Mouse (Mus musculus) embryonic fibroblast, embryonic 13.5 days (primary cell): ENCODE results near the gene Prl. TPM values are rescaled to one million over a fixed set of nuclear protein-coding genes. Genes with fewer than 3 reads are reported as not detected.
"Not testable (repeated sequence)": the region's sequence is repeated elsewhere in the genome, so short reads cannot be mapped to it uniquely, and the experiment has no call there.

Source experiments
- H3K27ac ChIP-seq: 2 replicates; pipeline ENCODE4 v1.5.1; 2012; ENCODE audit warnings: low read length, control low read depth, inconsistent platforms; ENCODE audit not compliant: insufficient read depth
- H3K4me1 ChIP-seq: 2 replicates; pipeline ENCODE4 v1.6.1; 2011; ENCODE audit warnings: low read length; ENCODE audit not compliant: control insufficient read depth, insufficient read depth
- H3K4me3 ChIP-seq: 2 replicates; pipeline ENCODE4 v1.5.1; 2011; ENCODE audit warnings: mild to moderate bottlenecking, control low read depth, low read length; ENCODE audit not compliant: insufficient read depth
- CTCF ChIP-seq: IDR thresholded peaks from 2 replicates; pipeline ENCODE4 v1.5.1; 2011; ENCODE audit warnings: mild to moderate bottlenecking, control low read depth, low read length, moderate library complexity, borderline replicate concordance; ENCODE audit not compliant: insufficient read depth
- POLR2A ChIP-seq: IDR thresholded peaks from 2 replicates; pipeline ENCODE4 v1.6.1; 2011; ENCODE audit warnings: low read depth, mild to moderate bottlenecking, control low read depth, low read length, moderate library complexity
- polyA plus RNA-seq: library from polyadenylated mRNA; stranded (reverse); fragments of >200 nt; gene quantifications from 2 replicates; pipeline ENCODE4 v1.2.4, GENCODE M21; 2011; ENCODE audit warnings: low read depth; ENCODE audit not compliant: missing spikeins, insufficient read length

Gene Prl
- not detected in 2 replicates for polyA plus RNA-seq

GRCm38 (mm10) chr13:27057270-27057669 lies at the start of gene Prl:
Gene Prl, plus strand, starts transcription at chr13:27057570.
- Histone ChIP-seq H3K4me1 (no peaks in the 10 kb centered on the region), H3K27ac (no peak within 1 kb of the TSS), H3K4me3 (no peak within 1 kb of the TSS)
- TF ChIP-seq POLR2A (no peak), CTCF (no peak)

- H3K4me3 ChIP-seq = no peak overlapping the region
- peaks cover 2% of the 10 kb centered on the region for H3K4me1 ChIP-seq
- peak overlapping the region; percentile 88 for H3K27ac ChIP-seq
- TF ChIP-seq CTCF (no peak), POLR2A (no peak)
Measured at GRCm38 (mm10) chr13:27026614-27027013, 30.8 kb upstream of the Prl start.

- Histone ChIP-seq H3K27ac (peak overlapping the region; percentile 88), H3K4me3 (no peak overlapping the region)
- TF ChIP-seq CTCF (no peak), POLR2A (no peak)
Measured at GRCm38 (mm10) chr13:27027376-27027775, 30.0 kb upstream of the Prl start.

GRCm38 (mm10) chr13:27028501-27029240 lies 28.7 kb upstream of the Prl start:
- TF ChIP-seq CTCF (no peak), POLR2A (no peak)
- no peak overlapping the region for H3K4me3 ChIP-seq
- peaks cover 9% of the 10 kb centered on the region for H3K4me1 ChIP-seq
- peak overlapping the region; percentile 76 for H3K27ac ChIP-seq

More at GRCm38 (mm10) chr13:27027376-27027775, 30.0 kb upstream of the Prl start:
- peaks cover 6% of the 10 kb centered on the region for H3K4me1 ChIP-seq

- Histone ChIP-seq H3K4me3 (no peak overlapping the region), H3K27ac (peak overlapping the region; percentile 34), H3K4me1 (peaks cover 9% of the 10 kb centered on the region)
- TF ChIP-seq POLR2A (no peak), CTCF (no peak)
Measured at GRCm38 (mm10) chr13:27031101-27031852, 26.1 kb upstream of the Prl start.

- TF ChIP-seq CTCF = no peak
- Histone ChIP-seq H3K27ac (peak overlapping the region; percentile 52; the same call in 1 of the 2 replicates), H3K4me3 (no peak overlapping the region), H3K4me1 (peaks cover 9% of the 10 kb centered on the region)
Measured at GRCm38 (mm10) chr13:27031853-27032240, 25.5 kb upstream of the Prl start.

GRCm38 (mm10) chr13:27032998-27033397 lies 24.4 kb upstream of the Prl start:
- Histone ChIP-seq H3K4me3 (no peak overlapping the region), H3K27ac (peak overlapping the region; percentile 78; the same call in 1 of the 2 replicates), H3K4me1 (peaks cover 9% of the 10 kb centered on the region)
- TF ChIP-seq CTCF (no peak), POLR2A (no peak)

- Histone ChIP-seq H3K4me1 (no peaks in the 10 kb centered on the region), H3K4me3 (no peak overlapping the region), H3K27ac (no peak overlapping the region)
- TF ChIP-seq CTCF = no peak
- TF ChIP-seq POLR2A = no peak
Measured at GRCm38 (mm10) chr13:27042185-27042584, 15.2 kb upstream of the Prl start.

- H3K27ac ChIP-seq = no peak overlapping the region
- no peak for TF ChIP-seq POLR2A
- TF ChIP-seq CTCF = no peak
- H3K4me1 ChIP-seq = no peaks in the 10 kb centered on the region
Measured at GRCm38 (mm10) chr13:27043326-27043725, 14.0 kb upstream of the Prl start.

GRCm38 (mm10) chr13:27059177-27059576 lies 1.8 kb downstream of the Prl start:
- Histone ChIP-seq H3K27ac (no peak overlapping the region), H3K4me1 (no peaks in the 10 kb centered on the region), H3K4me3 (no peak overlapping the region)
- no peak for TF ChIP-seq CTCF
- no peak for TF ChIP-seq POLR2A

More at GRCm38 (mm10) chr13:27043326-27043725, 14.0 kb upstream of the Prl start:
- no peak overlapping the region for H3K4me3 ChIP-seq

- not testable (repeated sequence) for H3K4me3 ChIP-seq, H3K27ac ChIP-seq, H3K4me1 ChIP-seq
Measured at GRCm38 (mm10) chr13:27093890-27094289, 36.5 kb downstream of the Prl start, which contains the start of gene Prl3d1. Gene Prl3d1, plus strand, starts transcription at chr13:27094190.
